ENCODE assay signal across 13 mouse cellular contexts in genomic region chr2:166343551-166344340, GRCm38 (mm10).
DNase-seq lines count a peak whose midpoint lies in the region; ATAC-seq and TF ChIP-seq lines count a peak whose summit lies in the region.
"Had no signal": no experiment of that assay in that cellular context is flagged by ENCODE, and none has a peak within 500 bp of the region (broad histone marks: within the 10 kb centered on the region; RNA-seq: fewer than 3 reads in every experiment).

No protein-coding gene starts in this region.

- H3K4me3 ChIP-seq in intestine, embryonic 14.5 days (ENCODE audit: low read depth, low read length), result no peak overlapping the region
- no peak overlapping the region for H3K4me3 ChIP-seq in intestine, postnatal 0 days (ENCODE audit: low read depth, low read length)
- H3K4me3 ChIP-seq in embryonic facial prominence, embryonic 15.5 days (replicated peaks), result no peak overlapping the region
- no peak overlapping the region for H3K4me3 ChIP-seq in midbrain, embryonic 13.5 days (replicated peaks)
- H3K4me3 ChIP-seq: forebrain, embryonic 12.5 days; midbrain, embryonic 12.5 days had no signal

- peaks cover 34% of the 10 kb centered on the region for H3K4me1 ChIP-seq in intestine, embryonic 14.5 days (replicated peaks; ENCODE audit: control insufficient read depth, insufficient read depth, low read length)
- no peaks in the 10 kb centered on the region for H3K4me1 ChIP-seq in intestine, postnatal 0 days (replicated peaks; ENCODE audit: control insufficient read depth, insufficient read depth, low read length)
- peaks cover 26% of the 10 kb centered on the region for H3K4me1 ChIP-seq in embryonic facial prominence, embryonic 15.5 days
- H3K4me1 ChIP-seq in midbrain, embryonic 13.5 days (replicated peaks), result peaks cover 49% of the 10 kb centered on the region

- no peaks in the 10 kb centered on the region for H3K36me3 ChIP-seq in intestine, embryonic 14.5 days (ENCODE audit: control insufficient read depth, insufficient read depth, low read length)
- H3K36me3 ChIP-seq in intestine, postnatal 0 days (ENCODE audit: control insufficient read depth, insufficient read depth), result no peaks in the 10 kb centered on the region
- no peaks in the 10 kb centered on the region for H3K36me3 ChIP-seq in embryonic facial prominence, embryonic 15.5 days
- H3K36me3 ChIP-seq in midbrain, embryonic 13.5 days, result no peaks in the 10 kb centered on the region
- H3K36me3 ChIP-seq: forebrain, embryonic 12.5 days; midbrain, embryonic 12.5 days had no signal

- no peak for TF ChIP-seq CTCF in intestine, postnatal 0 days (IDR thresholded peaks at IDR 0.05; ENCODE audit: low read depth)

- H3K9me3 ChIP-seq in intestine, embryonic 14.5 days (ENCODE audit: control insufficient read depth, low read length), result no peaks in the 10 kb centered on the region; the same call in 1 of the 2 replicates
- no peaks in the 10 kb centered on the region for H3K9me3 ChIP-seq in intestine, postnatal 0 days (ENCODE audit: control insufficient read depth)
- H3K9me3 ChIP-seq in embryonic facial prominence, embryonic 15.5 days (replicated peaks), result no peaks in the 10 kb centered on the region
- H3K9me3 ChIP-seq in midbrain, embryonic 13.5 days, result no peaks in the 10 kb centered on the region
- H3K9me3 ChIP-seq: forebrain, embryonic 12.5 days; midbrain, embryonic 12.5 days had no signal

- intact Hi-C loops in gastrocnemius, postnatal 14 days (cut with DNase I; ENCODE audit: low total_unique reads), result no loop called here

- WGBS in intestine, embryonic 14.5 days, result 29% methylated on average over 10 of the region's 10 CpGs
- 51% methylated on average over 10 of the region's 10 CpGs for WGBS in intestine, postnatal 0 days
- WGBS in embryonic facial prominence, embryonic 15.5 days, result 29% methylated on average over 10 of the region's 10 CpGs
- WGBS in midbrain, embryonic 13.5 days, result 27% methylated on average over 10 of the region's 10 CpGs

- no peaks in the 10 kb centered on the region for H3K27me3 ChIP-seq in intestine, embryonic 14.5 days (replicated peaks; ENCODE audit: control insufficient read depth, insufficient read depth, low read length)
- no peaks in the 10 kb centered on the region for H3K27me3 ChIP-seq in intestine, postnatal 0 days (replicated peaks; ENCODE audit: control insufficient read depth, insufficient read depth, low read length)
- H3K27me3 ChIP-seq in embryonic facial prominence, embryonic 15.5 days, result no peaks in the 10 kb centered on the region
- H3K27me3 ChIP-seq in midbrain, embryonic 13.5 days, result peaks cover 32% of the 10 kb centered on the region

- ATAC-seq in intestine, embryonic 14.5 days (replicated peaks; ENCODE audit: low FRiP score, low TSS enrichment, low read depth), result no peak
- ATAC-seq in intestine, postnatal 0 days, result no peak
- no peak for ATAC-seq in embryonic facial prominence, embryonic 15.5 days (ENCODE audit: insufficient number of reproducible peaks, low FRiP score, low TSS enrichment, low read depth)
- no peak for ATAC-seq in midbrain, embryonic 13.5 days
- ATAC-seq in granulocyte monocyte progenitor cell, adult 5-6 weeks (replicated peaks; ENCODE audit: poor library complexity, severe bottlenecking), result no peak

- no peak overlapping the region for H3K4me2 ChIP-seq in intestine, embryonic 14.5 days (ENCODE audit: low read length)
- H3K4me2 ChIP-seq in intestine, postnatal 0 days (replicated peaks; ENCODE audit: low read depth), result no peak overlapping the region
- H3K4me2 ChIP-seq in embryonic facial prominence, embryonic 15.5 days (replicated peaks), result no peak overlapping the region
- H3K4me2 ChIP-seq in midbrain, embryonic 13.5 days (replicated peaks), result no peak overlapping the region
- H3K4me2 ChIP-seq: forebrain, embryonic 12.5 days; midbrain, embryonic 12.5 days had no signal

- peak; percentile 44 for DNase-seq in embryo, embryonic 10 days (ENCODE audit: low spot score)
- no peak for DNase-seq in embryo, embryonic 10.5 days (ENCODE audit: low spot score)
- DNase-seq in intestine, embryonic 14.5 days (ENCODE audit: low spot score), result no peak
- DNase-seq in gastrocnemius, postnatal 14 days, result no peak
- DNase-seq: adrenal gland, adult 8-10 months; lung, adult 18-20 months had no signal

- H3K27ac ChIP-seq in intestine, embryonic 14.5 days (ENCODE audit: low read depth), result peak overlapping the region; percentile 40; the same call in 1 of the 2 replicates
- no peak overlapping the region for H3K27ac ChIP-seq in intestine, postnatal 0 days (ENCODE audit: low read depth, low read length)
- peak overlapping the region; percentile 63 for H3K27ac ChIP-seq in embryonic facial prominence, embryonic 15.5 days (replicated peaks)
- H3K27ac ChIP-seq in midbrain, embryonic 13.5 days, result peak overlapping the region; percentile 16; the same call in 1 of the 2 replicates
- H3K27ac ChIP-seq: forebrain, embryonic 12.5 days; kidney, postnatal 0 days; midbrain, embryonic 12.5 days had no signal

- no peak overlapping the region for H3K9ac ChIP-seq in intestine, embryonic 14.5 days (ENCODE audit: low read length)
- H3K9ac ChIP-seq in intestine, postnatal 0 days (ENCODE audit: low read depth, low read length), result no peak overlapping the region
- H3K9ac ChIP-seq in embryonic facial prominence, embryonic 15.5 days, result no peak overlapping the region
- no peak overlapping the region for H3K9ac ChIP-seq in midbrain, embryonic 13.5 days (replicated peaks)
- H3K9ac ChIP-seq: forebrain, embryonic 12.5 days; midbrain, embryonic 12.5 days had no signal
